Mouse (Mus musculus): ENCODE measurements around the gene Ncapd2. TPM values are rescaled to one million over a fixed set of nuclear protein-coding genes. Genes with fewer than 3 reads are reported as not detected.
A peak's percentile ranks its signal among the peaks of the same experiment; 100 is the strongest.

The Ncapd2 gene
- polyA plus RNA-seq, 1 experiment from 2014 or later, result 135 TPM

DNA sequence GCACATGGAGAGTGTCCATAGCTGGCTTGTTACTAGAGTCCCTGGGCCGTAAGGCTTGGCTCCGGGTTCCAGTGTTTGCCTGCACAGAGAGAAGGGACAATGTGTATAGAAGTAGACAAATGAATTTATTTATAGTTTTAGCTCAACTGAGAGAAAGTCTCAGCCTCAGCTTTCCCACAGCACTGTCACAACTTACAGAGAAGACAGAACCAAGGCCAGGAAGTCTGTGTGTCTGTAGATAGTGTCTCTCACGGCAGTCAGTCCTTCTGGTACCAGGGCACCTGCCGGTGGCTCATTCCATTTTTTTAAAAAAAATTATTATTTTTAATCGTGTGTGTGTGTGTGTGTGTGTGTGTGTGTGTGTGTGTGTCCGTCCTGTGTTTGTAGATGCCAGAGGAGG is 41.0 kb upstream of the Ncapd2 start:
- no peak for ATAC-seq (ENCODE audit: low read depth)
- WGBS, result 66% methylated on average over 6 of the region's 6 CpGs
- Histone ChIP-seq H3K27ac (ENCODE audit: low read length) (no peak overlapping the region), H3K4me1 (replicated peaks; ENCODE audit: control insufficient read depth, insufficient read depth, low read length) (peaks cover 16% of the 10 kb centered on the region; the same call in 1 of the 2 replicates), H3K36me3 (ENCODE audit: control insufficient read depth, insufficient read depth, low read length) (no peaks in the 10 kb centered on the region), H3K4me3 (ENCODE audit: low read length) (no peak overlapping the region), H3K9me3 (ENCODE audit: control insufficient read depth, low read length) (no peaks in the 10 kb centered on the region), H3K27me3 (ENCODE audit: control insufficient read depth, insufficient read depth, low read depth, low read length) (no peaks in the 10 kb centered on the region), H3K9ac (ENCODE audit: low read length) (no peak overlapping the region), H3K4me2 (ENCODE audit: low read depth, low read length) (no peak overlapping the region)

DNA sequence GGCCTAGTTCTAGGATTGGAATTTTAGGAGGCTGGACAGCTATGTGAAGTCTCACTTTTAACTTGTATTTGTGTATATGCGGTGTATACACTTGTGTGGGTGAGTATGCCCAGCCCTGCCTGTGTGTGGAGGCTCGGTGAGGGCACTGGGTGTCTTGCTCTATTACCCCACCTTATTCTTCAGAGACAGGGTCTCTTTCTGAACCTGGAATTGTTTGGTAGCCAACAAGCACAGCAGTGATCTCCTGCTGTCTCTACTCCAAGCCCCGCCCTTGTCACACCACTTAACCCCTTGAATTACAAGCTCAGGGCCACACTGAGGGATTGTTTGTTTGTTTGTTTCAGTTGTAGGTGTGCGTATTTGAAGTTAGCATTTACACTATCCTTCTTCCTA is 40.5 kb upstream of the Ncapd2 start:
- Histone ChIP-seq H3K27ac (ENCODE audit: low read length) (peak overlapping the region; percentile 77), H3K4me3 (ENCODE audit: low read length) (peak overlapping the region; percentile 66), H3K36me3 (ENCODE audit: control insufficient read depth, insufficient read depth, low read length) (no peaks in the 10 kb centered on the region), H3K9ac (ENCODE audit: low read length) (peak overlapping the region; percentile 83), H3K4me2 (ENCODE audit: low read depth, low read length) (peak overlapping the region; percentile 90), H3K27me3 (ENCODE audit: control insufficient read depth, insufficient read depth, low read depth, low read length) (no peaks in the 10 kb centered on the region), H3K4me1 (replicated peaks; ENCODE audit: control insufficient read depth, insufficient read depth, low read length) (peaks cover 16% of the 10 kb centered on the region; the same call in 1 of the 2 replicates), H3K9me3 (ENCODE audit: control insufficient read depth, low read length) (no peaks in the 10 kb centered on the region)
- whole genome bisulfite sequencing, result 35% methylated on average over 4 of the region's 4 CpGs
- ATAC-seq (ENCODE audit: low read depth), result peak; percentile 39

DNA sequence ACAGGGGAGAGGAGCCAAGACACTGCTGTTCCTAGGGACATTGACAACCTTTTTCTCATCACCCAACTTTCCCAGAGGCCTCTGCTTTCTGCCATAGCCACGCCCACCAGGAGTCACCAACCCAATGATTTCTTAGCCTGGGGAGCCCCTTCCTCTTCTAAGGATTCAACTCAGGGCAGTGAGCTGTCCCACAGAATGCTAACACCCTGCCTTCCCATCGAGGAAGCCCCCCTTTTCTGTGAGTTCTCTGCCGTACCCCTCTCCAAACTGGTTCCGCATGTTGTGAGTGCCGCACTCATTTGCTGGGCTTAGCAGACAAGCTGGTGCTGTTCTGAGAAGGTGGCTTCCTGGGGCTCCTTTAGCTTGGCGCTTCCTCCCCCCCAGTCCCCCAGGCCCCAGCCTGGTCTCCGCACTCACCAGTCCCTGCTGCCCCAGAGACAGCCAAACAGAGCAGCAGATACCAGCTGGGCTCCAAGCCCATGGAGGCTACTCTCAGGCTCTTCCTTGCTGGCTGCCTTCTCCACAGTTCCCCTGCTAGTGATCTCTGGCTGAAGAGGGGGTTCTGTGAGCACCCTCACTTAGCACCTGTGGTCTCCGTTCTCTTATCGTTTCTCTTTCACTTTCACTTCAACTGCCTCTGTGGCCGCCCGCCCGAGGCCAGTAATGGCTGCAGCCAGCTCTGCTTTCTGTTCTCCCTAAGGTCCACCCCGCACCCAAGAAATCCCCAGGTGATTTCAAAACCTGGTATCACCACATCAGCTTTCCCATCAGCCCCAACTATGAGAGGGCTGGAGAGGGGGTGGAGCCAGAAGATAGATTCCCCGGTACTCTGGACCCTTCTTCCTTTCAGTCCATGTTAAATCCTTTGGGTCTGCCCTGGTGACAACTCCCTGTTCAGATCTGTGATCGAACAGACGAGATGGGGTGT is 39.9 kb upstream of the Ncapd2 start, which contains the start of gene Tapbpl:
Gene Tapbpl, minus strand, starts transcription at position 744 of the 928 bp plus-strand sequence.
- no peaks in the 10 kb centered on the region for H3K9me3 ChIP-seq (ENCODE audit: control insufficient read depth, low read length)
- H3K9ac ChIP-seq (ENCODE audit: low read length), result peak within 1 kb of the TSS; percentile 83
- peak within 1 kb of the TSS; percentile 66 for H3K4me3 ChIP-seq (ENCODE audit: low read length)
- peak within 1 kb of the TSS; percentile 90 for H3K4me2 ChIP-seq (ENCODE audit: low read depth, low read length)
- 3% methylated on average over 16 of the region's 16 CpGs for WGBS
- no peaks in the 10 kb centered on the region for H3K27me3 ChIP-seq (ENCODE audit: control insufficient read depth, insufficient read depth, low read depth, low read length)
- ATAC-seq (ENCODE audit: low read depth), result peak; percentile 54
- H3K27ac ChIP-seq (ENCODE audit: low read length), result peak within 1 kb of the TSS; percentile 77
- no peaks in the 10 kb centered on the region for H3K36me3 ChIP-seq (ENCODE audit: control insufficient read depth, insufficient read depth, low read length)
- peaks cover 16% of the 10 kb centered on the region; the same call in 1 of the 2 replicates for H3K4me1 ChIP-seq (replicated peaks; ENCODE audit: control insufficient read depth, insufficient read depth, low read length)

DNA sequence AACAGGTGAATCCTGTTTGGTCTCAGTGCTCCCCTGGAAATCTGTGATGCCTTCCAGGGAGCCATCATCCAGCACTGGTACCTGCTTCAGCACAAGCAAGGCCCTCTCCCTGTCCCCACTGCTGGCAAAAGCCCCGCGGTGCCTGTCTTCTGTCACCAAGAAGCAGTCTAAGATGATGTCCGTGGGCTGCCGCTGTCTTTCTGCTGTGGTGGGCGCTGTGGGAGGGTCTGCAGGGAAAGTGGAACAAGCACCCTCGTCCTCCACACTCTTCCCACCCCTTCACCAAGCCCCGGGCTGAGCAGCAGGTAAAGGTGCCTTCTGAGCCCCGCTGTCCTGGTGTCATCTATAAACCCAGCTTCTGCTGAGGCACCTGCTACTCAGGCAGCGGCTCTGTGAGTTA is 39.1 kb upstream of the Ncapd2 start:
- Histone ChIP-seq H3K9ac (ENCODE audit: low read length) (no peak overlapping the region), H3K9me3 (ENCODE audit: control insufficient read depth, low read length) (no peaks in the 10 kb centered on the region), H3K27me3 (ENCODE audit: control insufficient read depth, insufficient read depth, low read depth, low read length) (no peaks in the 10 kb centered on the region), H3K36me3 (ENCODE audit: control insufficient read depth, insufficient read depth, low read length) (no peaks in the 10 kb centered on the region), H3K27ac (ENCODE audit: low read length) (no peak overlapping the region), H3K4me2 (ENCODE audit: low read depth, low read length) (no peak overlapping the region; the same call in 1 of the 2 replicates), H3K4me3 (ENCODE audit: low read length) (no peak overlapping the region), H3K4me1 (replicated peaks; ENCODE audit: control insufficient read depth, insufficient read depth, low read length) (peaks cover 16% of the 10 kb centered on the region; the same call in 1 of the 2 replicates)
- no peak for ATAC-seq (ENCODE audit: low read depth)
- WGBS, result 59% methylated on average over 9 of the region's 9 CpGs

DNA sequence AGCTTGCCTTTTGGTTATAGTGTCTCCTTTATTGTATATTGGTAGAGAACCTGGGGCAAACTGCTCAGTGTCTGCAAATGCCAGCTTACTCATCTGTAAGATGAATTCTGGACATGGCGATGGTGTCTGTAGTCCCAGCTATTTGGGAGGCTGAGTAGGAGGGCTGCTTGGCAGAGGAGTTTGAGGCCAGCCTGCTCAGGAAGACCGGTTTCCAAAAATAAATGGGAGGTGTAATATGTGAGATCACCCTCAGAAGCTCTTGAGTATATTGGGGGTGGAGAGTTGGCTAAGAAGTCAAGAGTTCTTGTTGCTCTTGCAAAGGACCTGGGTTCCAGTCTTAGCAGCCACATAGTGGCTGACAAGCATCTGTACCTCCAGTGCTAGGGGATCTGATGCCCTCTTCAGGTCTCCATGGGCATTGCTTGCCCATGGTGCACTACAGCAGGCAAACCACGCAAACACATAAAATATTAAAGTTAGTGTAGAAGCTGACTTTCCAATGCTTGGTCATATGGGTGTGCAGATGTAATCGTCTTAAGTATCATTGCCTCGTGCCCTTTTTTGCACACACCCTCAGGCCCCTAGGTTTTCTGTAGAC is 34.1 kb upstream of the Ncapd2 start:
- H3K9ac ChIP-seq (ENCODE audit: low read length), result no peak overlapping the region
- H3K36me3 ChIP-seq (ENCODE audit: control insufficient read depth, insufficient read depth, low read length), result no peaks in the 10 kb centered on the region
- no peaks in the 10 kb centered on the region for H3K9me3 ChIP-seq (ENCODE audit: control insufficient read depth, low read length)
- H3K27ac ChIP-seq (ENCODE audit: low read length), result no peak overlapping the region
- 85% methylated on average over 5 of the region's 5 CpGs for WGBS
- H3K4me1 ChIP-seq (replicated peaks; ENCODE audit: control insufficient read depth, insufficient read depth, low read length), result no peaks in the 10 kb centered on the region; the same call in 1 of the 2 replicates
- no peak for ATAC-seq (ENCODE audit: low read depth)
- H3K4me3 ChIP-seq (ENCODE audit: low read length), result no peak overlapping the region
- no peak overlapping the region for H3K4me2 ChIP-seq (ENCODE audit: low read depth, low read length)
- H3K27me3 ChIP-seq (ENCODE audit: control insufficient read depth, insufficient read depth, low read depth, low read length), result no peaks in the 10 kb centered on the region

- H3K4me3 ChIP-seq (ENCODE audit: low read length), result no peak overlapping the region
- no peaks in the 10 kb centered on the region for H3K4me1 ChIP-seq (replicated peaks; ENCODE audit: control insufficient read depth, insufficient read depth, low read length)
- no peak overlapping the region for H3K4me2 ChIP-seq (ENCODE audit: low read depth, low read length)
- ATAC-seq (ENCODE audit: low read depth), result no peak
- 58% methylated on average over 3 of the region's 3 CpGs for WGBS
- no peak overlapping the region for H3K27ac ChIP-seq (ENCODE audit: low read length)
- no peaks in the 10 kb centered on the region for H3K36me3 ChIP-seq (ENCODE audit: control insufficient read depth, insufficient read depth, low read length)
- no peak overlapping the region for H3K9ac ChIP-seq (ENCODE audit: low read length)
- H3K27me3 ChIP-seq (ENCODE audit: control insufficient read depth, insufficient read depth, low read depth, low read length), result no peaks in the 10 kb centered on the region
- H3K9me3 ChIP-seq (ENCODE audit: control insufficient read depth, low read length), result no peaks in the 10 kb centered on the region
Measured at GRCm38 (mm10) chr6:125222577-125222976, 31.1 kb upstream of the Ncapd2 start.

- Histone ChIP-seq H3K9me3 (ENCODE audit: control insufficient read depth, low read length) (no peaks in the 10 kb centered on the region), H3K4me1 (replicated peaks; ENCODE audit: control insufficient read depth, insufficient read depth, low read length) (no peaks in the 10 kb centered on the region), H3K27me3 (ENCODE audit: control insufficient read depth, insufficient read depth, low read depth, low read length) (no peaks in the 10 kb centered on the region), H3K36me3 (ENCODE audit: control insufficient read depth, insufficient read depth, low read length) (no peaks in the 10 kb centered on the region), H3K4me2 (ENCODE audit: low read depth, low read length) (no peak overlapping the region), H3K9ac (ENCODE audit: low read length) (no peak overlapping the region), H3K4me3 (ENCODE audit: low read length) (no peak overlapping the region), H3K27ac (ENCODE audit: low read length) (no peak overlapping the region)
- WGBS, result 46% methylated on average over 2 of the region's 2 CpGs
- no peak for ATAC-seq (ENCODE audit: low read depth)
Measured at GRCm38 (mm10) chr6:125222146-125222545, 30.6 kb upstream of the Ncapd2 start.

DNA sequence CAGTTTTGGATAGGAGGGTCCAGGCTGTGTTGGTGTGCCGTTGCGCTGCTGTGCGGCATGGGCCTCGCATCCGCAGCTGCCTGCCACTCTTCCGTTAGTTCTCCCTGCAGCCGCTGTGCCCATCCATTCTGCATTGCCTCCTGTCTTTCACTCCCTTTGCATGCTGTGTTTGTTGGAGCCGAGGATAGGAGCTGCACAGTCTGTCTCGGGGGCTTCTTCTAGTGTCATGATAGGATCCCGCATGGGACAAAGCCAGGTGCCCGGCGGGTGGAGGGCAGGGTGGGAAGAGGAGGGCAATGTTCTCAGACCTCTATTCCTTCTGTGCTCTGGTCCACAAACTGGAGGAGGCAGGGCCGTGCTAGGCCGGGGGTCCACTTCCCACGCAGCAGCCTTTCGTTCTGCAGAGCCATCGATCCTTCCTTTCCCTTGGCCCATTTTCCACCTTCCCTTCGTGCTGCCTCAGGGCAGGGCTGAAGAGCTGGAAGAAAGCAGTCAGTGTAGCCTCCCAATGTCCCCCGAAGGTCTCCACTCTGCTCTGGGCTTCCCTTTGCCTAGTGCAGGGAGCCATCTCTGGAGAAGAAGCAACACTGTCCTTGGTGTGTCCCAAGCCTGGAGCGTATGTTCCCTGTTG is 29.7 kb upstream of the Ncapd2 start:
- H3K36me3 ChIP-seq (ENCODE audit: control insufficient read depth, insufficient read depth, low read length), result no peaks in the 10 kb centered on the region
- no peak overlapping the region for H3K4me2 ChIP-seq (ENCODE audit: low read depth, low read length)
- H3K9ac ChIP-seq (ENCODE audit: low read length), result no peak overlapping the region
- peaks cover 2% of the 10 kb centered on the region; the same call in 1 of the 2 replicates for H3K4me1 ChIP-seq (replicated peaks; ENCODE audit: control insufficient read depth, insufficient read depth, low read length)
- H3K9me3 ChIP-seq (ENCODE audit: control insufficient read depth, low read length), result no peaks in the 10 kb centered on the region
- H3K4me3 ChIP-seq (ENCODE audit: low read length), result no peak overlapping the region
- no peaks in the 10 kb centered on the region for H3K27me3 ChIP-seq (ENCODE audit: control insufficient read depth, insufficient read depth, low read depth, low read length)
- no peak for ATAC-seq (ENCODE audit: low read depth)
- no peak overlapping the region for H3K27ac ChIP-seq (ENCODE audit: low read length)
- WGBS, result 87% methylated on average over 20 of the region's 20 CpGs

DNA sequence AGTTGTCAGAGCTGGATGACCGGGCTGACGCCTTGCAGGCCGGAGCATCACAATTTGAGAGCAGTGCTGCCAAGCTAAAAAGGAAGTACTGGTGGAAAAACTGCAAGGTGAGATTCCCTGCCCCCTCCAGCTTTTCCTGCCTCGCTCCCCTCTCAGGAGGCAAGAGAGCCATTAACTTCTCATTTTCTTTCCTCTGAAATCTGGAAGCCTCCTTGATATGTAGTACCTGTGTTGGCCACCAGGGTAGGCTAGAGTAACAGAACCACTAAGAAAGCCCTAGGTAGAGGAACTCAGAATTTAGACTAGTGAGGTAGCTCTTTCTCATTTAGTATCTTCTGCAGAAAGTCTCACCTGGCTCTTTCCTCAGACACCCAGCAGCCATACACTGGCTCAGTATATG is 27.5 kb upstream of the Ncapd2 start:
- H3K27ac ChIP-seq (ENCODE audit: low read length), result no peak overlapping the region
- peaks cover 1% of the 10 kb centered on the region; the same call in 1 of the 2 replicates for H3K27me3 ChIP-seq (ENCODE audit: control insufficient read depth, insufficient read depth, low read depth, low read length)
- no peak overlapping the region for H3K4me2 ChIP-seq (ENCODE audit: low read depth, low read length)
- no peaks in the 10 kb centered on the region for H3K36me3 ChIP-seq (ENCODE audit: control insufficient read depth, insufficient read depth, low read length)
- no peak overlapping the region for H3K9ac ChIP-seq (ENCODE audit: low read length)
- H3K9me3 ChIP-seq (ENCODE audit: control insufficient read depth, low read length), result no peaks in the 10 kb centered on the region
- no peak for ATAC-seq (ENCODE audit: low read depth)
- 69% methylated on average over 4 of the region's 4 CpGs for WGBS
- peaks cover 6% of the 10 kb centered on the region; the same call in 1 of the 2 replicates for H3K4me1 ChIP-seq (replicated peaks; ENCODE audit: control insufficient read depth, insufficient read depth, low read length)
- H3K4me3 ChIP-seq (ENCODE audit: low read length), result no peak overlapping the region
